Mouse (Mus musculus) limb, embryonic 15.5 days (tissue): Measurements from ENCODE around the gene Nucb1. TPM values are rescaled to one million over a fixed set of nuclear protein-coding genes. Genes with fewer than 3 reads are reported as not detected.

Experiments used
- ATAC-seq: fragments of 200-750 bp; cut with Nextera tagmentation; 2 replicates; pipeline ENCODE4 v1.8.0; 2017; ENCODE audit warnings: low read depth, moderate TSS enrichment; ENCODE audit not compliant: insufficient number of reproducible peaks, low FRiP score, low TSS enrichment
- H3K27ac ChIP-seq: fragments of 300-500 bp; sonication (generic); 2 replicates; pipeline ENCODE4 v1.5.1; 2015; ENCODE audit warnings: moderate library complexity, mild to moderate bottlenecking, inconsistent platforms
- H3K27me3 ChIP-seq: fragments of 300-500 bp; sonication (generic); 2 replicates; pipeline ENCODE4 v1.6.1; 2015; ENCODE audit warnings: inconsistent platforms
- H3K36me3 ChIP-seq: fragments of 300-500 bp; sonication (generic); 2 replicates; pipeline ENCODE4 v1.6.1; 2015; ENCODE audit warnings: inconsistent platforms
- H3K4me1 ChIP-seq: fragments of 300-500 bp; sonication (generic); 2 replicates; pipeline ENCODE4 v1.6.1; 2015; ENCODE audit warnings: inconsistent platforms
- H3K4me2 ChIP-seq: fragments of 300-500 bp; sonication (generic); 2 replicates; pipeline ENCODE4 v1.6.1; 2015; ENCODE audit warnings: mild to moderate bottlenecking, inconsistent platforms
- H3K4me3 ChIP-seq: fragments of 300-500 bp; sonication (generic); 2 replicates; pipeline ENCODE4 v1.5.1; 2015; ENCODE audit warnings: mild to moderate bottlenecking, inconsistent platforms
- H3K9ac ChIP-seq: fragments of 300-500 bp; sonication (generic); 2 replicates; pipeline ENCODE4 v1.6.1; 2015; ENCODE audit warnings: inconsistent platforms
- H3K9me3 ChIP-seq: fragments of 300-500 bp; sonication (generic); 2 replicates; pipeline ENCODE4 v1.6.1; 2016; ENCODE audit warnings: inconsistent platforms
- WGBS: fragments of 180-500 bp; shearing (Covaris S2); methylation state at CpG from one replicate; pipeline ENCODE4 v1.1.7; 2015; 5-methylcytosine and 5-hydroxymethylcytosine counted together
- polyA plus RNA-seq: library from polyadenylated mRNA; unstranded; fragments of >200 nt; fragmentation: Nextera tagmentation; extraction: Ambion mirVana; gene quantifications from 2 replicates; pipeline ENCODE4 v1.2.1, GENCODE M21; 2015

The Nucb1 gene
- polyA plus RNA-seq, 1 experiment from 2014 or later, result 279 TPM

- H3K4me3 ChIP-seq, result peak overlapping the region; percentile 76; the same call in 1 of the 2 replicates
Measured at GRCm38 (mm10) chr7:45508561-45508960, 1.6 kb downstream of the Nucb1 start.

DNA sequence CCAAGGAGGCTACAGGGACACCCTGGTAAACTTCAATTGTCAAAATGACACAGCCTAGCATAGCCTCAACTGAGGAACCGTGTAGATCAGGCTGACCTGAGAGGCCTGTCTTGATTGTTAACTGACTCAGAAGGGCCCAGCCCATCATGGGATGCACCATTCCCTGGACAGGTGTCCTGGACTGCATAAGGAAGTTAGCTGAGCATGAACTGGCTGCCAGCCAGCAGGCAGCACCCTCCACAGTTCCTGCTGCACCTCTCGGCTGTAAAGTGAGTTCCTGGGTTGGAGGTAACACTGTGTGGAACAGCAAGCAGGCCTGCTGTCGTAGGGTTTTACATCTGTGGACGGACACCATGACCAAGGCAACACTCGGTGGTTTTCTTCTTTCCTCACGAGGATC, 2.6 kb downstream of the Nucb1 start:
- H3K4me2 ChIP-seq, result no peak overlapping the region
- H3K27ac ChIP-seq, result no peak overlapping the region
- H3K9ac ChIP-seq, result no peak overlapping the region
- H3K36me3 ChIP-seq, result peaks cover 38% of the 10 kb centered on the region
- peaks cover 20% of the 10 kb centered on the region for H3K4me1 ChIP-seq
- no peaks in the 10 kb centered on the region for H3K27me3 ChIP-seq
- no peak for ATAC-seq
- H3K4me3 ChIP-seq, result no peak overlapping the region
- no peaks in the 10 kb centered on the region for H3K9me3 ChIP-seq
- WGBS, result 85% methylated on average over 6 of the region's 6 CpGs

More at GRCm38 (mm10) chr7:45508561-45508960, 1.6 kb downstream of the Nucb1 start:
- Histone ChIP-seq H3K4me2 (peak overlapping the region; percentile 91; the same call in 1 of the 2 replicates), H3K36me3 (peaks cover 29% of the 10 kb centered on the region), H3K4me1 (peaks cover 20% of the 10 kb centered on the region), H3K27ac (peak overlapping the region; percentile 97; the same call in 1 of the 2 replicates), H3K9me3 (no peaks in the 10 kb centered on the region), H3K9ac (peak overlapping the region; percentile 75; the same call in 1 of the 2 replicates), H3K27me3 (no peaks in the 10 kb centered on the region)
- 70% methylated on average over 6 of the region's 6 CpGs for WGBS
- ATAC-seq, result no peak

DNA sequence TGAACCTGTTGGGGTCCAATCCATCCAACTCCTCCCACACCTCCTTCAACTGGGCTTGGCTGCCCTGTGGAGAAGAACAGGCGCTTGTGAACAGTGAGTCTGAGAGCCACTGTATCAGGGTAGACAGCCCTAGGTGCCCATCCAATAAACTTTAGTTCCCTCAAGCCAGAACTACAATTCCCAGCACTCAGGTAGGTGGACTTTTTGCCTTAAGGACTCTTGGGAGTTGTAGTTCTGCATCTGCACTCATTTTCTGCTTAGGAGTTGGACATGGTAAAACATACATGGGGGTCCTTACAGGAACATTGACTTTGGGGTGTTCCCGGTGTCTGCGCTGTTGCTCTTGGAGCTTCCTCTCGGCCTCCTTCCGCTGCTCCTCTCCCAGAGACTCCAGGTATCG, 11.8 kb downstream of the Nucb1 start:
- 96% methylated on average over 6 of the region's 6 CpGs for WGBS
- H3K36me3 ChIP-seq, result peaks cover 95% of the 10 kb centered on the region
- no peaks in the 10 kb centered on the region for H3K4me1 ChIP-seq
- no peak overlapping the region for H3K27ac ChIP-seq
- no peaks in the 10 kb centered on the region for H3K9me3 ChIP-seq
- H3K4me2 ChIP-seq, result no peak overlapping the region
- H3K27me3 ChIP-seq, result no peaks in the 10 kb centered on the region
- no peak overlapping the region for H3K9ac ChIP-seq
- no peak overlapping the region for H3K4me3 ChIP-seq
- no peak for ATAC-seq

GRCm38 (mm10) chr7:45494548-45494947, 15.7 kb downstream of the Nucb1 start:
- Histone ChIP-seq H3K9me3 (no peaks in the 10 kb centered on the region), H3K4me2 (no peak overlapping the region), H3K27me3 (no peaks in the 10 kb centered on the region), H3K36me3 (peaks cover 72% of the 10 kb centered on the region), H3K27ac (no peak overlapping the region), H3K9ac (no peak overlapping the region), H3K4me1 (peaks cover 7% of the 10 kb centered on the region; the same call in 1 of the 2 replicates), H3K4me3 (no peak overlapping the region)
- ATAC-seq, result no peak
- WGBS, result 81% methylated on average over 9 of the region's 9 CpGs

DNA sequence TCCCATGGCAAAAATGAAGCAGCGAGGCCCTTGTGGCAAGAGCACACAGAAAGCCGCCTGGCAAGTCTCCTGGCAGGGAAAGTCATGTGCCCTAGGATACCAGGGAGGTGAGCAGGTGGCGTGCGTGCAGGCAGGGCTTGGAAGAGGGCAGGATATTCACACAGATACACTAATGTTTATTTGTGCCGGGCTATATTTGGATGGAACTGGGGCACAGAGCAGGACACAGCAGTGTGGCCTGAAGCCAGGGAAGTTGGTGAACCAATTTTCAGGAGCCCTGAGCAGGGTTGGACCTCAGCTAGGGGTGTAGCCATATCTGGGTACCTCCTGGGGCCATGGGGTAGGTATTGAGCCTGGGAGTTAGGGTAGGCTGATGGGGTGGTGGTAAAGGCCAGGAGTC, 17.3 kb downstream of the Nucb1 start:
- WGBS, result 92% methylated on average over 5 of the region's 5 CpGs
- no peaks in the 10 kb centered on the region for H3K9me3 ChIP-seq
- H3K4me3 ChIP-seq, result no peak overlapping the region
- ATAC-seq, result no peak
- H3K9ac ChIP-seq, result no peak overlapping the region
- H3K36me3 ChIP-seq, result peaks cover 57% of the 10 kb centered on the region
- no peak overlapping the region; the same call in 1 of the 2 replicates for H3K27ac ChIP-seq
- H3K4me1 ChIP-seq, result peaks cover 16% of the 10 kb centered on the region
- no peaks in the 10 kb centered on the region for H3K27me3 ChIP-seq
- no peak overlapping the region for H3K4me2 ChIP-seq

GRCm38 (mm10) chr7:45492225-45492844, 17.9 kb downstream of the Nucb1 start:
- no peaks in the 10 kb centered on the region for H3K27me3 ChIP-seq
- WGBS, result 89% methylated on average over 8 of the region's 8 CpGs
- H3K4me2 ChIP-seq, result no peak overlapping the region
- no peak overlapping the region for H3K4me3 ChIP-seq
- peaks cover 19% of the 10 kb centered on the region for H3K4me1 ChIP-seq
- H3K36me3 ChIP-seq, result peaks cover 51% of the 10 kb centered on the region
- no peaks in the 10 kb centered on the region for H3K9me3 ChIP-seq
- ATAC-seq, result no peak
- no peak overlapping the region for H3K9ac ChIP-seq
- H3K27ac ChIP-seq, result no peak overlapping the region

DNA sequence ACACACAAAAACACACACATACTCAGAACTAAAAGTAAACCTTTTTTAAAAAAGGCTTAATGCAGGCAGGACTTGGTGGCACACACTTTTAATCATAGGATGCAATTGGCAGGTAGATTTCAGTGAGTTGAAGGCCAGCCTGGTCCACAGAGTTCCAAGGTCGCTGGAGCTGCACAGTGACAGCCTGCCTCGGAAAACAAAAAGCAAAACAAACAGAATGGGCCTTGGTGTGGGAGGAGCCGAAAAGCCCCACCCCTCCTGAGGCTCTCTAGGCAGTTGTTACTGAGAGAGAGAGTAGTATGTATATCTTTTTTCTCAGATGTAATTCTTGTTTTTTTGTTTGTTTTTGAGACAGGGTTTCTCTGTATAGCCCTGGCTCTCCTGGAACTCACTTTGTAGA, 18.9 kb downstream of the Nucb1 start:
- peaks cover 21% of the 10 kb centered on the region for H3K4me1 ChIP-seq
- H3K27ac ChIP-seq, result no peak overlapping the region
- no peak overlapping the region for H3K9ac ChIP-seq
- no peaks in the 10 kb centered on the region for H3K27me3 ChIP-seq
- no peak overlapping the region for H3K4me3 ChIP-seq
- H3K4me2 ChIP-seq, result no peak overlapping the region
- peaks cover 40% of the 10 kb centered on the region for H3K36me3 ChIP-seq
- no peak for ATAC-seq
- 20% methylated on average over 3 of the region's 3 CpGs for WGBS
- H3K9me3 ChIP-seq, result no peaks in the 10 kb centered on the region

GRCm38 (mm10) chr7:45490822-45491221, 19.4 kb downstream of the Nucb1 start:
- Histone ChIP-seq H3K9me3 (no peaks in the 10 kb centered on the region), H3K9ac (no peak overlapping the region), H3K4me3 (no peak overlapping the region)

GRCm38 (mm10) chr7:45489578-45489977, 20.6 kb downstream of the Nucb1 start:
- no peak overlapping the region for H3K4me2 ChIP-seq
- H3K4me1 ChIP-seq, result peaks cover 21% of the 10 kb centered on the region
- no peaks in the 10 kb centered on the region for H3K9me3 ChIP-seq
- no peak overlapping the region for H3K27ac ChIP-seq
- WGBS, result 68% methylated on average over 7 of the region's 7 CpGs
- peaks cover 23% of the 10 kb centered on the region for H3K36me3 ChIP-seq
- ATAC-seq, result no peak
- H3K27me3 ChIP-seq, result no peaks in the 10 kb centered on the region
- no peak overlapping the region for H3K4me3 ChIP-seq
- no peak overlapping the region for H3K9ac ChIP-seq

More at GRCm38 (mm10) chr7:45490822-45491221, 19.4 kb downstream of the Nucb1 start:
- 15% methylated on average over 9 of the region's 9 CpGs for WGBS
- Histone ChIP-seq H3K36me3 (peaks cover 36% of the 10 kb centered on the region), H3K4me1 (peaks cover 21% of the 10 kb centered on the region), H3K27ac (no peak overlapping the region), H3K4me2 (no peak overlapping the region), H3K27me3 (no peaks in the 10 kb centered on the region)
- no peak for ATAC-seq

- H3K4me2 ChIP-seq, result peak within 1 kb of the TSS; percentile 66
- H3K4me1 ChIP-seq, result peaks cover 21% of the 10 kb centered on the region
- peak within 1 kb of the TSS; percentile 47 for H3K4me3 ChIP-seq
- peaks cover 13% of the 10 kb centered on the region for H3K36me3 ChIP-seq
- H3K27me3 ChIP-seq, result no peaks in the 10 kb centered on the region
- H3K9ac ChIP-seq, result peak within 1 kb of the TSS; percentile 58
- peak within 1 kb of the TSS; percentile 83 for H3K27ac ChIP-seq
- H3K9me3 ChIP-seq, result no peaks in the 10 kb centered on the region
- whole genome bisulfite sequencing, result 10% methylated on average over 38 of the region's 38 CpGs
- ATAC-seq, result no peak
Measured at GRCm38 (mm10) chr7:45488293-45489204, 21.7 kb downstream of the Nucb1 start, which contains the start of gene Dhdh. TSS of gene Dhdh (minus strand) at chr7:45488805.

- peak overlapping the region; percentile 47 for H3K4me3 ChIP-seq
- H3K27ac ChIP-seq, result peak overlapping the region; percentile 83
- no peaks in the 10 kb centered on the region for H3K27me3 ChIP-seq
- no peak overlapping the region for H3K9ac ChIP-seq
- no peaks in the 10 kb centered on the region for H3K9me3 ChIP-seq
- peak overlapping the region; percentile 66 for H3K4me2 ChIP-seq
- 39% methylated on average over 11 of the region's 11 CpGs for WGBS
- H3K36me3 ChIP-seq, result peaks cover 6% of the 10 kb centered on the region
- ATAC-seq, result peak; percentile 41; the same call in 1 of the 2 replicates
- peaks cover 21% of the 10 kb centered on the region for H3K4me1 ChIP-seq
Measured at GRCm38 (mm10) chr7:45487861-45488292, 22.3 kb downstream of the Nucb1 start.
